8 mouse cellular contexts compared by ENCODE assay signal in genomic region chr8:70629574-70630531, GRCm38 (mm10). TPM values are rescaled to one million over a fixed set of nuclear protein-coding genes. Genes with fewer than 3 reads are reported as not detected.
A peak's percentile ranks its signal among the peaks of the same experiment; 100 is the strongest.
DNase-seq lines count a peak whose midpoint lies in the region; ATAC-seq and TF ChIP-seq lines count a peak whose summit lies in the region.

No protein-coding gene starts in this region.

- H3K4me2 ChIP-seq in kidney, embryonic 15.5 days, result peak overlapping the region; percentile 81

- peak overlapping the region; percentile 50 for H3K9ac ChIP-seq in kidney, embryonic 15.5 days

- DNase-seq in A20 (ENCODE audit: low read depth, low spot score) (peak; percentile 99), liver (peak; percentile 89)
- DNase-seq in heart, embryonic 10.5 days (ENCODE audit: low spot score), result peak; percentile 94
- DNase-seq in monocyte, adult 2 months (ENCODE audit: low read depth in 1 of 2, low spot score in 2 of 2), result peak; percentile 62 to 88
- DNase-seq in spleen, postnatal 14 days (ENCODE audit: low spot score in 2 of 2), result peak; percentile 81 to 90

- H3K27me3 ChIP-seq in heart, embryonic 10.5 days (ENCODE audit: insufficient read depth, poor library complexity, severe bottlenecking), result peaks cover 25% of the 10 kb centered on the region
- no peaks in the 10 kb centered on the region for H3K27me3 ChIP-seq in kidney, embryonic 15.5 days

- H3K9me3 ChIP-seq in heart, embryonic 10.5 days, result no peaks in the 10 kb centered on the region
- no peaks in the 10 kb centered on the region for H3K9me3 ChIP-seq in kidney, embryonic 15.5 days (replicated peaks)

- H3K27ac ChIP-seq in bone marrow macrophage, adult 2 months (ENCODE audit: insufficient read depth, low read depth, low read length), result peak overlapping the region; percentile 83
- H3K27ac ChIP-seq in embryonic fibroblast, embryonic 13.5 days (ENCODE audit: insufficient read depth, low read length), result peak overlapping the region; percentile 30
- peak overlapping the region; percentile 88 for H3K27ac ChIP-seq in heart, embryonic 10.5 days
- H3K27ac ChIP-seq in kidney, embryonic 15.5 days, result peak overlapping the region; percentile 77

- WGBS in heart, embryonic 10.5 days, result 1% methylated on average over 60 of the region's 60 CpGs
- WGBS in kidney, embryonic 15.5 days, result 1% methylated on average over 60 of the region's 60 CpGs

- TF ChIP-seq CTCF in bone marrow macrophage, adult 2 months (IDR thresholded peaks at IDR 0.05; ENCODE audit: low read depth, low read length), result peak; percentile 99
- peak; percentile 100 for TF ChIP-seq CTCF in embryonic fibroblast, embryonic 13.5 days (IDR thresholded peaks at IDR 0.05; ENCODE audit: borderline replicate concordance, insufficient read depth, low read length)

- peak overlapping the region; percentile 79 for H3K4me3 ChIP-seq in bone marrow macrophage, adult 2 months (ENCODE audit: insufficient read depth, low read length)
- H3K4me3 ChIP-seq in embryonic fibroblast, embryonic 13.5 days (ENCODE audit: insufficient read depth, low read length), result peak overlapping the region; percentile 22
- peak overlapping the region; percentile 69 for H3K4me3 ChIP-seq in heart, embryonic 10.5 days
- peak overlapping the region; percentile 58 for H3K4me3 ChIP-seq in kidney, embryonic 15.5 days (replicated peaks)

- H3K4me1 ChIP-seq in bone marrow macrophage, adult 2 months (ENCODE audit: control insufficient read depth, insufficient read depth, low read length), result peaks cover 48% of the 10 kb centered on the region
- peaks cover 9% of the 10 kb centered on the region for H3K4me1 ChIP-seq in embryonic fibroblast, embryonic 13.5 days (ENCODE audit: control insufficient read depth, insufficient read depth, low read length)
- peaks cover 42% of the 10 kb centered on the region for H3K4me1 ChIP-seq in heart, embryonic 10.5 days
- H3K4me1 ChIP-seq in kidney, embryonic 15.5 days, result peaks cover 60% of the 10 kb centered on the region

- no peaks in the 10 kb centered on the region for H3K36me3 ChIP-seq in heart, embryonic 10.5 days
- no peaks in the 10 kb centered on the region for H3K36me3 ChIP-seq in kidney, embryonic 15.5 days

- TF ChIP-seq POLR2A in bone marrow macrophage, adult 2 months (IDR thresholded peaks at IDR 0.05; ENCODE audit: borderline replicate concordance, low read depth, low read length), result no peak
- peak; percentile 37 for TF ChIP-seq POLR2A in embryonic fibroblast, embryonic 13.5 days (IDR thresholded peaks at IDR 0.05; ENCODE audit: low read depth, low read length)

- peak; percentile 88 for ATAC-seq in kidney, embryonic 15.5 days (replicated peaks; ENCODE audit: low FRiP score)

RNA-seq across cellular contexts. Expression of gene Gdf15, which starts 2.4 kb away (rescaled TPM):
- polyA plus RNA-seq in bone marrow macrophage, adult 2 months (2012; ENCODE audit: insufficient read depth, insufficient read length, missing spikeins), result 3.3 and 4.9 TPM in 2 replicates
- 3.1 and 4.2 TPM in 2 replicates for polyA plus RNA-seq in embryonic fibroblast, embryonic 13.5 days (2011; ENCODE audit: insufficient read length, low read depth, missing spikeins)
- 0.43 and 1.6 TPM in 2 replicates for polyA plus RNA-seq in heart, embryonic 10.5 days (2016; fragmentation: Nextera tagmentation; extraction: Ambion mirVana)
- polyA plus RNA-seq in kidney, embryonic 15.5 days (2015; fragmentation: Nextera tagmentation; extraction: Ambion mirVana), result 0.46 and 0.77 TPM in 2 replicates

RNA-seq across cellular contexts. Expression of gene Lrrc25, which starts 13.9 kb away (rescaled TPM):
- 185 and 197 TPM in 2 replicates for polyA plus RNA-seq in bone marrow macrophage, adult 2 months (2012; ENCODE audit: insufficient read depth, insufficient read length, missing spikeins)
- polyA plus RNA-seq in embryonic fibroblast, embryonic 13.5 days (2011; ENCODE audit: insufficient read length, low read depth, missing spikeins), result 0.46 TPM in 1 of 2 replicates, not detected in the other
- polyA plus RNA-seq in heart, embryonic 10.5 days (2016; fragmentation: Nextera tagmentation; extraction: Ambion mirVana), result 0.15 and 1.4 TPM in 2 replicates
- polyA plus RNA-seq in kidney, embryonic 15.5 days (2015; fragmentation: Nextera tagmentation; extraction: Ambion mirVana), result 2.5 TPM in 2 replicates

RNA-seq across cellular contexts. Expression of gene Ssbp4, which starts 21.2 kb away (rescaled TPM):
- 106 and 123 TPM in 2 replicates for polyA plus RNA-seq in bone marrow macrophage, adult 2 months (2012; ENCODE audit: insufficient read depth, insufficient read length, missing spikeins)
- polyA plus RNA-seq in embryonic fibroblast, embryonic 13.5 days (2011; ENCODE audit: insufficient read length, low read depth, missing spikeins), result 44.7 and 50.7 TPM in 2 replicates
- polyA plus RNA-seq in heart, embryonic 10.5 days (2016; fragmentation: Nextera tagmentation; extraction: Ambion mirVana), result 67.3 and 107 TPM in 2 replicates
- polyA plus RNA-seq in kidney, embryonic 15.5 days (2015; fragmentation: Nextera tagmentation; extraction: Ambion mirVana), result 135 and 145 TPM in 2 replicates

RNA-seq across cellular contexts. Expression of gene Pgpep1, which starts 30.3 kb away (rescaled TPM):
- 33.0 and 35.2 TPM in 2 replicates for polyA plus RNA-seq in bone marrow macrophage, adult 2 months (2012; ENCODE audit: insufficient read depth, insufficient read length, missing spikeins)
- polyA plus RNA-seq in embryonic fibroblast, embryonic 13.5 days (2011; ENCODE audit: insufficient read length, low read depth, missing spikeins), result 53.7 and 54.3 TPM in 2 replicates
- 38.0 and 42.0 TPM in 2 replicates for polyA plus RNA-seq in heart, embryonic 10.5 days (2016; fragmentation: Nextera tagmentation; extraction: Ambion mirVana)
- 65.5 and 75.3 TPM in 2 replicates for polyA plus RNA-seq in kidney, embryonic 15.5 days (2015; fragmentation: Nextera tagmentation; extraction: Ambion mirVana)

RNA-seq across cellular contexts. Expression of gene Isyna1, which starts 35.7 kb away (rescaled TPM):
- polyA plus RNA-seq in bone marrow macrophage, adult 2 months (2012; ENCODE audit: insufficient read depth, insufficient read length, missing spikeins), result 36.0 and 41.4 TPM in 2 replicates
- 17.9 and 18.6 TPM in 2 replicates for polyA plus RNA-seq in embryonic fibroblast, embryonic 13.5 days (2011; ENCODE audit: insufficient read length, low read depth, missing spikeins)
- 192 and 214 TPM in 2 replicates for polyA plus RNA-seq in heart, embryonic 10.5 days (2016; fragmentation: Nextera tagmentation; extraction: Ambion mirVana)
- 180 and 198 TPM in 2 replicates for polyA plus RNA-seq in kidney, embryonic 15.5 days (2015; fragmentation: Nextera tagmentation; extraction: Ambion mirVana)

Comparison
In these comparisons a context has a peak if more than half of its experiments do, and no peak if none do; other contexts are left out.
1. Peak in every context shown above with its lines: DNase-seq, ATAC-seq, H3K4me3 ChIP-seq and H3K27ac ChIP-seq.
2. H3K27ac ChIP-seq: peak in every context shown above with its lines; median percentile 88 in heart, embryonic 10.5 days; 83 in bone marrow macrophage, adult 2 months; 77 in kidney, embryonic 15.5 days; 30 in embryonic fibroblast, embryonic 13.5 days.
3. H3K4me3 ChIP-seq: peak in every context shown above with its lines; median percentile 79 in bone marrow macrophage, adult 2 months; 69 in heart, embryonic 10.5 days; 58 in kidney, embryonic 15.5 days; 22 in embryonic fibroblast, embryonic 13.5 days.
4. RNA of gene Lrrc25, which starts 13.9 kb away (polyA plus RNA-seq): 185 to 197 TPM in bone marrow macrophage, adult 2 months; 2.5 TPM in kidney, embryonic 15.5 days, 0.15 to 1.4 TPM in heart, embryonic 10.5 days and 0.46 TPM in embryonic fibroblast, embryonic 13.5 days; every median in the first group is over 10 times any median in the second.